ENCODE assay signal across 10 mouse cellular contexts in the genomic region with DNA sequence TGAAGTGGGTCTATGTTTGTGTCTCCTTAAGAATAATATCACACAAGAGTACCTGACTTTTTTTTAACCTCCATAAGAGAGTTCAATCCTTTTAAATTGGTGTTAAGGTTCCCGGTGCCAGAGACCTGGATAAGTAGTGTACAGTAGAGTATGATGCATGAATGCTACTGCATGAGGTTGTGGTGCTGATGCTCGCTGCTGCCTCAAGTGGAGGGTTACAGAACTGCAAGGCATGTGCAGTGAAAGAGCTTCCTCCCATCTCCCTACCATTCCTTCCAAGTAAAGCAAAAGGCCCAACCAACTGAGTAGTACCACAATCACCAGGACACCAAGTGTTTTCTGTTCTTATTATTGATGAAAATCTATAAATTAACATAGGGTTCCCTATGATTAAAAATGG.
DNase-seq lines count a peak whose midpoint lies in the region; ATAC-seq and TF ChIP-seq lines count a peak whose summit lies in the region.
"Had no signal": no experiment of that assay in that cellular context is flagged by ENCODE, and none has a peak within 500 bp of the region (broad histone marks: within the 10 kb centered on the region; RNA-seq: fewer than 3 reads in every experiment).

No protein-coding gene starts in this region.

- H3K4me1 ChIP-seq in stomach, postnatal 0 days (replicated peaks; ENCODE audit: control insufficient read depth, insufficient read depth), result no peaks in the 10 kb centered on the region

- 61% methylated on average over 2 of the region's 2 CpGs for WGBS in stomach, postnatal 0 days

- no peak overlapping the region for H3K27ac ChIP-seq in stomach, postnatal 0 days (replicated peaks)
- H3K27ac ChIP-seq: embryonic facial prominence, embryonic 13.5 days; limb, embryonic 12.5 days had no signal

- H3K36me3 ChIP-seq in stomach, postnatal 0 days (ENCODE audit: control insufficient read depth, insufficient read depth, low read length), result no peaks in the 10 kb centered on the region
- H3K36me3 ChIP-seq: embryonic facial prominence, embryonic 13.5 days; limb, embryonic 12.5 days had no signal

- H3K4me3 ChIP-seq in stomach, postnatal 0 days (ENCODE audit: low read depth, low read length), result no peak overlapping the region
- H3K4me3 ChIP-seq: embryonic facial prominence, embryonic 13.5 days; limb, embryonic 12.5 days had no signal

- H3K4me2 ChIP-seq in stomach, postnatal 0 days (replicated peaks; ENCODE audit: low read depth), result no peak overlapping the region
- H3K4me2 ChIP-seq: embryonic facial prominence, embryonic 13.5 days; limb, embryonic 12.5 days had no signal

- peak; percentile 69 for ATAC-seq in granulocyte monocyte progenitor cell, adult 5-6 weeks (replicated peaks; ENCODE audit: poor library complexity, severe bottlenecking)
- ATAC-seq in stomach, postnatal 0 days (ENCODE audit: low FRiP score, low TSS enrichment), result no peak

- peak; percentile 41 for DNase-seq in heart, postnatal 4 days
- no peak for DNase-seq in heart, adult 8-10 months (ENCODE audit: low spot score)
- peak; percentile 42 for DNase-seq in 3T3-L1 (ENCODE audit: low read depth, low spot score)
- peak; percentile 9 for DNase-seq in MEL-GATA-1-ER (ENCODE audit: extremely low read depth, low read depth)
- peak; percentile 36 for DNase-seq in stomach, postnatal 0 days (ENCODE audit: low spot score)
- DNase-seq in yolk sac, embryonic 10.5 days (ENCODE audit: low spot score), result no peak
- DNase-seq in gastrocnemius, adult 8-10 months (ENCODE audit: low spot score in 2 of 2), result no peak

- H3K9me3 ChIP-seq in stomach, postnatal 0 days (ENCODE audit: control insufficient read depth, low read length), result no peaks in the 10 kb centered on the region
- H3K9me3 ChIP-seq: embryonic facial prominence, embryonic 13.5 days; limb, embryonic 12.5 days had no signal

- no peak overlapping the region for H3K9ac ChIP-seq in stomach, postnatal 0 days (ENCODE audit: low read length)
- H3K9ac ChIP-seq: embryonic facial prominence, embryonic 13.5 days; limb, embryonic 12.5 days had no signal

- H3K27me3 ChIP-seq in stomach, postnatal 0 days (ENCODE audit: control insufficient read depth, insufficient read depth, low read length), result no peaks in the 10 kb centered on the region
- H3K27me3 ChIP-seq: embryonic facial prominence, embryonic 13.5 days; limb, embryonic 12.5 days had no signal

- peak; percentile 77 for TF ChIP-seq CTCF in stomach, postnatal 0 days (IDR thresholded peaks at IDR 0.05; ENCODE audit: low read depth)

- no peak for TF ChIP-seq EP300 in stomach, postnatal 0 days (optimal IDR thresholded peaks at IDR 0.05)

Comparison
In these comparisons a context has a peak if more than half of its experiments do, and no peak if none do; other contexts are left out.
1. DNase-seq: peak in heart, postnatal 4 days (single experiment), 3T3-L1 (single experiment), MEL-GATA-1-ER (single experiment) and stomach, postnatal 0 days (single experiment); none in heart, adult 8-10 months (single experiment), yolk sac, embryonic 10.5 days (single experiment) and gastrocnemius, adult 8-10 months (0 of 2).